Mouse (Mus musculus): ENCODE measurements at regions not wholly inside any gene's neighbourhood (a gene's known extent, or its start where the extent isn't known, plus 50 kb on each side); places are given as distances from the start of the nearest gene placed in this dataset.

DNA sequence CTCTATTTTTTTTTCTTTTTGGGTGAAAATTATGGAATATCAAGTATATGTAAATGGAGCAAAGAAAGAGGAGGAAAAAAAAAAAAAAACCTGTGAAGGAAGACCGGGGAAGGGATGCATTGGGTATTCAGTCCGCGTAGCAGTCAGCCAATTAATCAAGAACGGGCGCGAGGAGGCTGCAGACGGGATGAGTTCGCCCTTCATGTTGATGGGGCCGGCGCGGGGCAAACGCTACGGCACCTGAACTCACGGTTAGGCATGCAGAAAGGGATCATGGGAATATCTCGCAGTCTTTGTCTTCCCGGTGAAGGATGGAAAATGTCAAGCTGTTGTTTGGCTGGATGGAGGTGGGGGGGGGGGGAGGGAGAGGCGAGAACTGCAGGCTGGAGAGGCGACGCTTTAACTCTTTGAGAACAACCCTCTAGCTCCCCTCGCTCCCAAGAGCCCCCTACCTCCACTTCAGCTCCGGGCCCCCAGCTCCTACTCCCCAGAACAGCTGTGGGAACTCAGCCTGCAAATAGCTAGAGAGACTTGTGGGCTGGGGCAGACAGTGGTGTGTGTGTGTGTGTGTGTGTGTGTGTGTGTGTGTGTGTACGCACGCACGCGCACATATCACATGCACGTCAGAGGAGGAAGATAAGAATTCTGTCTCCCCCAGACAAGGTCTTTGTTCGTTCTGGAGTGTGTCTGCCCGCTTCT is 210.7 kb downstream of the Gm26897 start:
- DNase-seq (ENCODE audit: low spot score in 2 of 2), result peak; percentile 17 to 29

DNA sequence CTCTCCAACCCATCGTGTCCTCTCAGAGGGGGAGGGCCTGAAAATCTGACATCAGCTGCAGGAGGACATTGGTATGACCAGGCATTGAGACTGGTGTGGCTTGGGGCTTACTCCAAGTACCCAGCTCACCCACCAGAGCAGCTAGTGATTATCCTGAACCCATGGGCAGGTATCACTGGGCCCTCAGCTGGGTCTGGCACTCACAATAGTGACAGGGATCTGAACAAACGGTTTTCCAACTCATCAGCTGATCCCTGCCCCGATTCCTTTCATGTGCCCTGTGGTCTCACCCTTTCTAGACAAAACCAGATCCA is 211.2 kb downstream of the Gm26897 start:
- DNase-seq (ENCODE audit: low spot score in 2 of 2), result no peak

DNA sequence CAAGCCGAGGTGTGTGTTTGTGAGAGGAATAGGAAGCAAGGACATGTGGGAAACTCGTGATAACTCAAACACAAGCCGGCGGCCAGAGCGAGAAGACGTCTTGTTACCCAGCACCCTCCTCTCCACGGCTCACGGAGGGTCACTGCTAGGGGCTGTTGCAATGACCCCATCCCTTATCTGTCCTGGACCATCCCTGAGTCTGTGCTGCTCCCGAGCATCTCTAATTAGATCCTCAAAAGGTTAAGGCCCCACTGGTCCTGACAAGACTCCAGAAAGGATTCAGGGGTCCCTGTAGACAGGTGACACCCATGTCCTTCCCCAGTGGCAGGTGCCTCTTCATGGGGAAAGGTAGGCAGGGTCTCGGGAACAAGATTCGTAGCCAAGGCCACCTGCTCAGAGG is 212.6 kb downstream of the Gm26897 start:
- no peak for DNase-seq (ENCODE audit: low spot score in 2 of 2)

DNA sequence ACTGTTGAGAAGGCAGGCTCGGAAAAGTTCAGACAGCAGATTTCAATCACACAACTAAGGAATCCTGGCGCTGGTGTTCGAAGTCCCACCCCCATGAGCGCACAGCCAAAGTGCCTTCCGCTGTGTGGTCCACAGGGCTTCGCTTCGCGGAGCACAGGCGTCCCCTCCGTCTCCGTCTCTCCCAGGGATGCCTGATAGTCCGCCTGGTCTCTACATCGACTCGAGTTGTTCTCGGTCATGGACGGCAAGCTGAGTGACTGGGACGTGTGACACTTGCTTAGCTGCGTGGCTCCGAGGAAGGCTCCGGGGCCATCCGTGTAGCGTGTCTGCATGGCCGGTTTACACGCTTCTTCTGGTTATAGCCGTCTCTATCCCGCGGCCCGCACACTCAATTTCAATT is 224.0 kb downstream of the Gm26897 start:
- no peak for DNase-seq (ENCODE audit: low spot score in 2 of 2)

DNA sequence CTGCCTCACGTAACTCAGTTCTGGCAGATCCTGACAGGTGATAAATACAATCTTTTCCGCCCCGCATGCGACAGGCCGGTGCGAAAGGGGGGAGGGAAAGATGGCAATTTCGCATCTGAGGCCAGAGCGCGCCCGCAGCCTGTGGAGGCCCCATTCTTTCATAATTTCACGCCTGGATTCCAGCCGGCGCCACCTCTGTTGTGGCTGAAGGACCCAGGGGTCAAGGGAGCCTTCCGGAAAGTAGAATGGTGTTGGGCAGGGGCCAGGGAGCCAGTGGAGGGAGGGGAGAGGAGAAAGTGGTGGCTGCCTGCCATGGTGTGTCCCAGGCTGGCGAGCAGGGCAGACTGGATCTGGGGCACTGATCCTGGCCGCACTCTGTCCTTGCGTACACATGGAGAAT is 224.5 kb downstream of the Gm26897 start:
- DNase-seq (ENCODE audit: low spot score in 2 of 2), result peak; percentile 42 to 62

DNA sequence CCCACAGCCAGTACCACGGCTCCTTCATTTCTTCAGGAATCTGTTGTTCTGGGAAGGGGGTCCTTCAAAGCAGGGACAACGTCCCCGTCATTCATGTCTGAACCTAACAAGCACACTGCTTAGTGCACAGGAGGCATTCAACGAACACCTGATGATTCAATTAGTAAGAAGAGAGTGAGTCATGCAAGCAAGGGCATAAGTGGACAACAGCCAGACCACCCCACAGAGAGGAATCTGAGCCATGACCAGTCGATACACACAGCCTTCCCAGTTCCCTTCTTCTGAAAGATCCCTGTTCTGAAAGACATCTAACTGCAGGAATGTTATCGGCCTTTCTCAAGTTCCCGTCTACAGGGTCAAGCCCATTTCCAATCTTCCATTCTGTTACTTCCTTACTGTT is 231.6 kb downstream of the Gm26897 start:
- no peak for DNase-seq (ENCODE audit: low spot score in 2 of 2)

DNA sequence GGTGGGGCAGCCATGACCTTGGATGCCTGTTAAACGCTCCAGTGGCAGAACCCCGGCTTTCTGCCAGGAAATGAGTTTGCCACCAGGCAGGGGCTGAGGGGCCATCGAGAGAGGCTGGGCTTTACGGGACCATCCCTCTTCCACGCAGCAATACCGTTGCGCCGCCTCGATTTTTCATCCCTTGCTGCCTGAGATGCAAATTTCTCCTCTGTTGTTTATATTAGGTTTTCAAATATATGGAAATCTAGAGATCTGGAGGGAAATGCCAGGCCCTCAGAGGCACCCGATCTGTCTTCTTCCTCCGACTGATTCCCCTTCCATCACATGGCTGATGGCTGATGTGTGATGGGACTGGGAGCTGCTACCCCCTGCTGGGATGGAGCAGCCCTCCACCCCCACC is 234.4 kb downstream of the Gm26897 start:
- DNase-seq (ENCODE audit: low spot score in 2 of 2), result no peak

DNA sequence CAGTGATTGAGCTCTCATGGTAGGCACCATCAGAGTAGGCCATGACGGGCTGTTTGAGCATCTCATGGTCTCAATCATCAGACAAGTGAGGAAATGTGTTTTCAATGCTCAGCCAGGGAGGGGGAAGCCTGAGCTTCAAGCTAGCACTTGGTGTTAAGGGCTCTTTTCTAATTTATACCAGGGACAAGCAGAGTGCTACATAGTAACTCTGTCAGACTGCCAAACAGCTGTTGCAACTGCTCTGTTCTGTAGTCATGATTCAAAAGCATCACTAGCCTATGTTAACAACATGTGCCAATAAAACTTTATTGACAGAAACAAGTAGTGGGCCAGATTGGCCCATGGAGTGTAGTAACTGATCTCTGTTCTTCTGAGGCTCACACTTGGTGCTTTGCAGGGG is 235.0 kb downstream of the Gm26897 start:
- no peak for DNase-seq (ENCODE audit: low spot score in 2 of 2)

DNA sequence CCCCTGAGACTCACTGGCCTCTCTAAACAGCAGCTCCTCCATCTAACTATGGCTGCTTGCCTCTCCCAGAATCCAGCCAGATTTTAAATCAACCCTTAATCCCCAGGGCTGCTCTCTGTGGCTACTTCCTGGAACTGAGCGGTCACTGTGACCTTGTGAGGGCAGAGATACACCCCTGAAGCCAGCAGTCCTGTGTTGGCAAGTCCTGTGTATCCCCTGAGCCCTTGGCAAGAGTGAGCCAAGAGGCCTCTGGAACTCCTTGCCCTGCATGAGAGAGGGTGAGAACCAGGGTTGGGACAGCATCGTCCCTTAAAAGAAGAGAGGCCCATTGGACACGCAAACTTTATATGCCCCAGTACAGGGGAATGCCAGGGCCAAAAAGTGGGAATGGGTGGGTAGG is 237.5 kb downstream of the Gm26897 start:
- no peak for DNase-seq (ENCODE audit: low spot score in 2 of 2)

DNA sequence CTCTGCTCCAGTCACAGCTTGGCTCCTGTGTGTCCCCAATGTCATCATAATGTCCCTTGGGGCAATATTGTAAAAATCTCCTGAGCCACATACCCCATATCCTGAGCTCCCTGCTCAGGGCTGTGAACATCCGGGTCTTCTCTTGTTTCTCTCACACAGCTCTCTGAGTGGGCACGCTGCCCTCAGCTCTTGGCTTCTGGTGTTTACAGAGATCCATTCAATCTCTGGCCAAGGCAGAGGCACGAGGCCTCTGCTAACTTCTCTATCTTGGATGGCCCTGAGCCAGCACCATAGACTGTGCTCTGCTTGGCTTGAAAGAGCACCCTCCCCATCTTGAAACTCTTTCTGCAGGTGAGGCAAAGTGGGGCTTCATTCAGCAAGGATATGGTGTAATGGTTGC is 238.2 kb downstream of the Gm26897 start:
- DNase-seq (ENCODE audit: low spot score in 2 of 2), result peak; percentile 27 to 31

DNA sequence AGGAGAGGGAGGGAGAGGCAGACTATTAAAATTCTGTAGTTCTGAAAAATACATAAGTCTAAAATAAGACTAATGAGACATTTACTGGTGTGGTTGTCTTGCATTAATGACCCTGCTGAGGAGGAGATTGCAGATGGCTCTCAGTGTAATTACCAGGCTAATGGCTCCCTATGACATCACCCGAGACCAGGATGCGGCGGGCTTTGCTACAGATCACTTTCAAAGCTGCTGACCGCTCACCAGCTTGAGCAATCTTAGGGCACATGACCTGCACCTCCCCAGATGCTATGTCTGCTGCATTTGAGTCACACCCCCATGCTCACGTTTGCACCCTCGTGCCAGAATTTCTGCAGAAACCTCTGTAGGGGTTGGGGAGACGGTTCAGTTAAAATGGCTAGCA is 242.0 kb downstream of the Gm26897 start:
- no peak for DNase-seq (ENCODE audit: low spot score in 2 of 2)

DNA sequence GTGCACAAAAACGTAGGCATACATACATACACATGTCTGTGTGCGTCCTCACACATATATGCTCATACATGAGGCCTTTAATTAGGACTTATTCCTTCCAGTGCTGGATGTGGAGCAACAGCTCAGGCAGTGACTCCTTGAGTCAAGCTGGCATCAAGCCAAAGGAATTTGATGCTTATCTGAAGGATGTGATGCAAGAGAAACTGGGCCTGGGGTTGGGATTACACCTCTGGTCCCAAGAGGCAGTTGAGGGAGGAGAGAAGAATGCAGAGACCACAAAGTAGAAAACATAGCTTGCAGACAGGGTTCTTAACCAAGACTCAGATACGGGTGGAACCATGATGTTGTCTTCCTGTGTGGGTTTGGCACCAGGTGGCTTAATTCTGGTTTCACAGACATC is 245.9 kb downstream of the Gm26897 start:
- no peak for DNase-seq (ENCODE audit: low spot score in 2 of 2)

DNA sequence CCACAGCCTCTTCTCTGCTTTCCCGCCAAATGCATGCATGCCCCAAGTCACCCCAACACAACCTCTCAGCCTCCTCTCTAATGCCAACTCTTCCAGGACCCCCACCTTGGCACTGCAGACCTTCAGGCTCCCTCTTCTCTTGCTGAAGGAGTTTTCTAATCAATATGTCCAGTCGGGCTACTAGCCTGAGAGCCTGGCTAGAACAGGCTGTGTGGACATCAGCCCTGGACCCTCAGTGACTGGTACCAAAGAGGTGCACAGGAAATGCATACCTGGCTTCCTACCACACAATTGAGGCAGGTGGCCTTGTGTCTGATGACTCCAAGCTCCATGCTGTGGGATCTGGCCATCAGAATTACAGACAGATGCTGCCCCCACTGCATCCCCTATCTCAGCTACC is 248.4 kb downstream of the Gm26897 start:
- no peak for DNase-seq (ENCODE audit: low spot score in 2 of 2)

DNA sequence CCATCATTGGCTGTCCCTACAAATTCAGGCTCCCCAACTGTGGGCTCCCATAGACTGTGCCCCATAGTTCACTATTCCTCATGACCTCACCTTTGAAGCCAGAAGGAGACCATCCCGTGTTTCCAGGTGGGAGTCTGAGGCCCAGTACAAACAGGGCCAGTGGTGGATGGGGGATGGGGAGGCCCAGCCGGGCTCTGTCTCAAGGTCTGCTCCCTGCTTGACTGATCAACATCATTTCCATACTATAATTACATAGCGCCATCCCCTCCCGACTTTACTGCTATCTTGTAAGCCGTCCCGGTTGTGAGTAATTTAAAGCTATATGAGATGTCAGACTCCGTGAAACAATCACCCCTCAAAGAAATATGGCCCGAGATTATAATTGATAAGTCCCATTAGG is 252.3 kb downstream of the Gm26897 start:
- no peak for DNase-seq (ENCODE audit: low spot score in 2 of 2)

DNA sequence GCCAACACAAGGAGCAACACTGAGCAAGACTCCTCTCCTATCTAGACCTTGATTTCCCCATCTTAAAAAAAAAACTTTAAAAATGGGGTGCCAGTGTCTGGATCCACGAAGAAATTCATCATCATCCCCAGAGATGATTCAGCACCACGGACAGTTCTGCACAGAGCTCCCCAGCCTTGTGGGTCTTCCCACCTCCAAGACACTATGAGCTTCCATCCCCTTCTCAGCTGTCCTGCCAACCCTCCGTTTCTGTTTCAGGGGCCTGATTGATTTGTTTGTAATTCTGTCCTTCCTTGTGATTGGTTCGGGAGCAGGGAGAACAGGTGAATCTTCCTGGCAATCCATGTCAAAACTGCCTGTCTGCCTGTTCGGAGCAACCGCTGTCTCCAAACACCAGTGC is 253.3 kb downstream of the Gm26897 start:
- no peak for DNase-seq (ENCODE audit: low spot score in 2 of 2)

DNA sequence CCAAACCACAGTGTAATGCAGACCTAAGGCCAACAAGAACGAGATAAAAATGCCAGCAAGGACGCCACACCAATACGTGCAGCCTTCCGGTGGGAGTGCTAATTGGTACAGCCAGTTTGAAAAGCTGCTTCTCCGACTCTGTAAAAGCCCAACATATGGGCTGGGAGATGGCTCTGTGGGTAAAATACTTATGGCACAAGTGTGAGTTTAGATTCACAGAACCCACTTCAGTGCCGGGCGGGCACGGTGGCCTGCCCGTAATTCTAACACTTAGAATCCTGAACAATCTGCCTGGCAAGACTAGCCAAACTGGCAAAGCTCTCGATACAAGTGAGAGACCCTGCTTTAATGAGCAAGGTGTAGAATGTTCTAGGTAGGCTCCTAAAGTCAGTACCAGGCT is 258.1 kb downstream of the Gm26897 start:
- no peak for DNase-seq (ENCODE audit: low spot score in 2 of 2)

DNA sequence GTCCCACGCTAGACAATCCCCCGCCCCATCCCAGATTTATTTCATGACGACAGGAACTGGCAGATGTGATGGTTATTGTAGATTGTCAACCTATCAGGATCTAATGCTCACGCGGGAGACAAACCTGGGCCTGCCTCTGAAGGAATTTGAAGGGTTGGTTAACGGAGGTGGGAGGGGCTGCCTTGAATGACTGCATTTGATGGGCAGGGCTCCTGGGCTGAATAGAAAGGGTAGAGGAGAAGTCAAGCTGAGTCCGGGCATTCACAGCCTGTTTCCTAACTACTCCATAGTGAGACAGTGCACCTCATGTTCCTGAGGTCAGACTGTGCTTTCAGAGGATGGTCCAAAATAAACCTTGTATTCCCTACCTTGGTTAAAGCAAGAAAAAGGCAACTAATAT is 259.1 kb downstream of the Cryba4 start:
- no peak for DNase-seq (ENCODE audit: low spot score in 2 of 2)

DNA sequence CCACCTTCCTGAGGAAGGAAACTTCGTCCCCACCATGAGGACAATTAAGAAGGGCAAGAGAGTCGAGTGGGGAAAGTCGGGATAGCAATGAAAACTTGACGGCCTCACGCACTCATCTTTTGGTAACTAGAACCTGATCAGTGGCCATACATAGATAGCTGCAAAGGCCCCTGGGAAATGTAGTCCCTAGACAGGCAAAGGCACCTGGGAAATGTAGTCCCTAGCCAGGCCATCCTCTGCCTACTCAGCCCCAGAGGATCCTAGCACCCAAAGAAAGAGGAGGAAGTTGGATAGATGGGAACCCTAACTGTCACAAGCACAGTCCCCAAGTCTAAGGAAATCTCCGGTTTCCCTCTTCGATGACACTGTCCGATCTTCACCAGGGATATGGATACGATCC is 258.4 kb downstream of the Cryba4 start:
- DNase-seq (ENCODE audit: low spot score in 2 of 2), result no peak

DNA sequence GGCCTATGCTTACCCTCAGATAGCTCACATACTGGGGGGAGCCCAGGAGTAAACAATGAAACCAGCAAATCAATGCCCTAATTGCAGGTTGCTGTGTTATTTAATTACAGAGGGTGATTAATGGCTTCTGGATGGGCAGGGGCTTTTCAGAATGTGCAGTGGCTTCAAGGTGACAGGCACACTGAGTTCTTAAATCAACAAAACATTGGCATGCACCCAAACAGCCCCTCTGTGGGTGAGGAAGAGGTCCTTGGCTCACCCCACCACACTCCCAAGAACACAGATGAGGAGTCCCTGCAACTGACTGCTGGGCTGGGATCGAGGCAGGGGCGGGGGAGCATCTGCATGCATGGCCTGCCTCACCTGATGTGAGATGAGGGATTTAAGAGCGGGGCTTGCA is 255.5 kb downstream of the Cryba4 start:
- DNase-seq (ENCODE audit: low spot score in 2 of 2), result no peak

DNA sequence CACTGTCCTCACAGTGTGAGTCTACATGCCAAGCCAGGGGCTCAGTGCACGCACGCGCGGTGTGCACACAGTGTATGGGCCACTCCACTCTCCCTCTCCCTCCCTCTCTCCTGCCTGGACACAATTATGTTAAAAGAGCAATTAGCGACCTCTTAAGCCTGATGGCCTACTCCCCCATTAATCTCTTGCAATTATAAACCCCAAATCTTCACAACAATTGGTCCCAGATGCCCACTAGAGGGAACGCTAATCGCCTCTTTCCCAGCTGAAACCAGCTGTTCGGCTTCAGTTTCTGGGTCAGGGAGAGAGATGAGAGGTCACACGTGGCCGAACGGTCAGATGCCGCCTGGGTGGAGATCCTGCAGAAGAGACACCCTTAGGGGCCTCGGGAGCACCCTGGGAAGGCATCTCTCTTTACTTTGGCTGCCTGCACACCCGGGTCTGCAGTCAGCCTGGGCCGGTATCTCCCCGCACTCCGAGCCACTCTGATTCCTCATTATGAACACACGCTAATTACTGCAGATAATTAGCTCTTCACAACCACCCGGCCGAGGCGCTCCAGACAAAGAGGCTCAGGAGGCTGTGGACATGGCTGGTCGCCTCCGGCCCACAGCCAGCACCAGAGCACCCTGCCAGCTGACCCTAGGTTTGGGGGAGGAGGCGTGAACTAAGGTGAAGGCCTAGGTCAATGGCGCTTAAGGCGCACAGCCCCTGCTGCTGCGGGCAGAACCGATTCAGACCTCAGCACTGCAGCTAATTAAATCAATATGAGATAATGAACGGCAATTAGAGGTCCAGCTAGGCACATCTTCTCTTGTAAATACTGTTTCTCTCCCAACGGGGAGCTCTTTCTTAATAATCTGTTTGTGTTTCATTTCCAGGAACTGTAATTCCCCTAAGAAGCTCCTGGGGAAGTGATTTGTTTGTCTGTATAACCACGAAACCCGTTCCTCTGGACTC is 250.3 kb downstream of the Cryba4 start:
- DNase-seq (ENCODE audit: low spot score in 2 of 2), result peak; percentile 18 to 29

DNA sequence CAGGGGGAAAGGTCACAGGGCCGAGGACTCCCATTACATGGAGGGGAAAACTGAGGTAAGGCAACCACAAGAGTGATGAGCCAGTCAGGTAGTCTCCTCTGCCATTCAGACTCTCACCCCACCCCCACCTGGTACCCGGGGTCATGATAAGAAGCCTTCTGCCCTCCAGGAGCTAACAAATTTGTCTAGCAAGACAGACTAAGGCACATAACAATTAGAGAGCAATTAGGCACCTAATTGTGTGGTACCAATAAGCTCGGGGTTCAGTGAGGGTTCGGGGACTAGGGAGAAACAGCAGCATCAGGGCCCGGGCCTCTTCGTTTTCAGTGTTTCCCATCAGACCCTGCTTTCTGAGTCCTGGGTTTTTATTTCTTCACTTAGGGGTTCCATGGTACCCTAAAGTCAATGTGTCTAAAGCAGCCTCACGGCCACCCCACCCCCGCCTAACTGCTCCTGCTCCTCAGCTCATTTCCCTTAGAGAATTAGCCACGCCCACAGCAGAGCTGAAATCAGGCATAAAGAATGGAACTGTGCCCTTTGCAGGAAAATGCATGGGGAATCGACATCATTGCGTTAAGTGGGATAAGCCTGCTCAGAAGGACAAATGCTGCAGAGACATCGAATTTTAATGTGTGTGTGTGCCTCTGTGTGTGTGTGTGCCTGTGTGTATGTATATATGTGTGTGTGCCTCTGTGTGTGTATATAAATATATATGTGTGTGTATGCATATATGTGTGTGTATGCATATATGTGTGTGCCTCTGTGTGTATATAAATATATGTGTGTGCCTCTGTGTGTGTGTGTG is 249.3 kb downstream of the Cryba4 start:
- no peak for DNase-seq (ENCODE audit: low spot score in 2 of 2)

DNA sequence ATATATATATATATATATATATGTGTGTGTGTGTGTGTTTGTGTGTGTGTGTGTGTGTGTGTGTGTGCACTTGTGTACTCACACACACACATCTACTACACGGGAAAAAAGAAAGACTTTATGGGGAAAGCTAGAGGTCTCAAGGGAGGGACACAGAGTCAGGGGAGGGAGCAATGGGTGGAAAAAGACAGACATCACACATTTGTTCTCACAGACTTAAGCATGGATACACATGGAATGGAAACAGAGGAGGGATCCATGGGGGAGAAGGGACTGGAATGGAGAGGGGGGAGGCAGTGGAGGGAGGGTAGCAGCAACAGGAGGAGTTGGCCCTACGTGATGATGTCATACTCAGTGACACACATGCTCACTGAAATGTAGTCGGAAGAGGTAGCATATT is 248.3 kb downstream of the Cryba4 start:
- no peak for DNase-seq (ENCODE audit: low spot score in 2 of 2)

Measured in layer of hippocampus, postnatal 10 days (tissue).